Mouse (Mus musculus) spleen, embryonic (tissue): ENCODE results near the gene Vmn1r163.
"Not testable (repeated sequence)": the region's sequence is repeated elsewhere in the genome, so short reads cannot be mapped to it uniquely, and the experiment has no call there.

Experiments
- CTCF ChIA-PET: fragments of 350-600 bp; sonication (Branson Sonifier 250); formaldehyde crosslinking; loops from one replicate; lab custom pipeline; 2022; lab: Charles Lee

The Vmn1r163 gene

DNA sequence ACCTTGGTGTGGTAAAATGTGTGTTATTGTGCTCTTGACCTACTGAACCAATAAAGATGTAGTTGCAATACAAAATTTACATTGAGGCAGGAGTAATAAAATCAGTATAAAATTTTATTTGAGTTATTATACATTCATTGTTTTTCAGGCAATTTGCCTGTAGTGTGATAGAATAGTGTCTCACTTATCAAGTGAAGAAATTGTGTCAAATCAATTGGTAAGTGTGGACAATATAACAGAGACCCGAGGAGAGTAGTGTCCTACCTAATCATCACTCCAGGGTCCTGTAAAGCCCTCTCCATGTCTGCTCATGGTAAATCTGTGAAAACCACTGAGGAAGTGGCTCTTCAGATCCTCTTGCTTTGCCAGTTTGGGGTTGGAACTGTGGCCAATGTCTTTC, at the start of gene Vmn1r163:
Gene Vmn1r163 (plus strand): TSS at position 301 of the 400 bp plus-strand sequence.
- CTCF ChIA-PET, result not testable (repeated sequence)

DNA sequence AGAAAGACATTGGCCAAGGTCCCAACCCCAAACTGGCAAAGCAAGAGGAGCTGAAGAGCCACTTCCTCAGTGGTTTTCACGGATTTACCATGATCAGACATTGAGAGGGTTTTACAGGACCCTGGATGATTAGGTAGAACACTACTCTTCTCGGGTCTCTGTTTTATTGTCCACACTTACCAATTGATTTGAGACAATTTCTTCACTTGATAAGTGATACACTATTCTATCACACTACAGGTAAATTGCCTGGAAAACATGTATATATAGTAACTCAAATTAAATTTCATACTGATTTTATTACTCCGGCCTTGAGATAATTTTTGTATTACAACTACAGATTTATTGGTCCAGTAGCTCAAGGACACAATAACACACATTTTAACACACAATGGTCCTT, 35.5 kb upstream of the Vmn1r163 start, which contains the start of gene Gm4216:
Gene Gm4216 (minus strand): TSS at position 101 of the 400 bp plus-strand sequence.
- CTCF ChIA-PET, result not testable (repeated sequence)

DNA sequence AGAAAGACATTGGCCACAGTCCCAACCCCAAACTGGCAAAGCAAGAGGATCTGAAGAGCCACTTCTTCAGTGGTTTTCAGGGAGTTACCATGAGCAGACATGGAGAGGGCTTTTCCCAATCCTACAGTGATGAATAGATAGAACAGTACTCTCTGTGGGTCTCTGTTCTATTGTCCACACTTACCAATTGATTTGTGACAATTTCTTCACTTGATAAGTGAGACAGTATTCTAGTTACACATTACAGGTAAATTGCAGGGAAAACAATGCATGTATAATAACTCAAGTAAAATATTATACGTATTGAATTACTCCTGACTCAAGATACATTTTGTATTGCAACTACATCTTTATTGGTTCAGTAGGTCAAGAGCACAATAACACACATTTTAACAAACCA, 12.0 kb downstream of the Vmn1r163 start, which contains the start of gene Gm8720:
Gene Gm8720 (minus strand): TSS at position 101 of the 400 bp plus-strand sequence.
- CTCF ChIA-PET, result not testable (repeated sequence)
